Mouse (Mus musculus) megakaryocyte, embryonic 14.5 days (primary cell): Measurements from ENCODE around the gene Upk3a. TPM values are rescaled to one million over a fixed set of nuclear protein-coding genes. Genes with fewer than 3 reads are reported as not detected.
"Not testable (repeated sequence)": the region's sequence is repeated elsewhere in the genome, so short reads cannot be mapped to it uniquely, and the experiment has no call there.

Experiments
- H3K27me3 ChIP-seq: replicated peaks from 2 replicates; pipeline ENCODE3; 2012; ENCODE audit warnings: inconsistent platforms
- H3K36me3 ChIP-seq: replicated peaks from 2 replicates; pipeline ENCODE3; 2012; ENCODE audit warnings: low read length, inconsistent platforms, mixed read lengths
- H3K4me1 ChIP-seq: 2 replicates; pipeline ENCODE4 v1.6.1; 2012; ENCODE audit warnings: inconsistent platforms
- H3K4me3 ChIP-seq: replicated peaks from 2 replicates; pipeline ENCODE3; 2012; ENCODE audit warnings: moderate library complexity, mild to moderate bottlenecking, inconsistent platforms
- H3K9me3 ChIP-seq: 2 replicates; pipeline ENCODE4 v1.6.1; 2012; ENCODE audit warnings: inconsistent platforms
- FLI1 ChIP-seq: IDR thresholded peaks from 2 replicates; pipeline ENCODE4 v1.6.1; 2012; ENCODE audit warnings: low read length, inconsistent platforms, mixed read lengths
- GATA1 ChIP-seq: IDR thresholded peaks from 3 replicates; pipeline ENCODE4 v1.6.1; 2012; ENCODE audit warnings: mixed read lengths, low read length, inconsistent platforms, borderline replicate concordance
- polyA plus RNA-seq: library from polyadenylated mRNA; stranded (reverse); fragments of >175 nt; gene quantifications from 2 replicates; pipeline ENCODE4 v1.2.3, GENCODE M21; 2012; ENCODE audit warnings: low replicate concordance; ENCODE audit not compliant: insufficient read depth

Upk3a gene
- polyA plus RNA-seq, 1 experiment, result not detected

DNA sequence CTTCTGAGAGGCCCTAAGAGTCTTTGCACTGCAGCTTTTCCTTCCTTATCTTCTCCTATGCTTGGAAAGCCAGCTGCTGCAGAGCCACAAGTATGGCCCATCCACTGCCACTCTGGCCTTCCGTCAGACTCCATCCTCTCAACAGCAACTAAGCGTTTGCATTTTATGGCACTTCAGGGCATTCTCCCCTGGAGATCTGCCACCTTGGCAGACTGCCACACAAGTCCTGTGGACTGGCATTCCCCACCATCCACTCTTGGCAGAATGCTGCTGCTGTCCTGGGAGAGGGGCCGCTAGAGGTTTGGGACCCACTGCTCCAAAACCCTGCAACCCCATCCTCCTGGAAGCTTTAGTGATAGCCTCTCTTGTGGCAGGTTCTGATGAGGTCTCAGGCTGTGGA, 14.9 kb downstream of the Upk3a start:
- Histone ChIP-seq H3K36me3 (no peaks in the 10 kb centered on the region), H3K4me1 (peaks cover 18% of the 10 kb centered on the region), H3K27me3 (peaks cover 28% of the 10 kb centered on the region), H3K9me3 (no peaks in the 10 kb centered on the region), H3K4me3 (no peak overlapping the region)
- no peak for TF ChIP-seq GATA1
- no peak for TF ChIP-seq FLI1

DNA sequence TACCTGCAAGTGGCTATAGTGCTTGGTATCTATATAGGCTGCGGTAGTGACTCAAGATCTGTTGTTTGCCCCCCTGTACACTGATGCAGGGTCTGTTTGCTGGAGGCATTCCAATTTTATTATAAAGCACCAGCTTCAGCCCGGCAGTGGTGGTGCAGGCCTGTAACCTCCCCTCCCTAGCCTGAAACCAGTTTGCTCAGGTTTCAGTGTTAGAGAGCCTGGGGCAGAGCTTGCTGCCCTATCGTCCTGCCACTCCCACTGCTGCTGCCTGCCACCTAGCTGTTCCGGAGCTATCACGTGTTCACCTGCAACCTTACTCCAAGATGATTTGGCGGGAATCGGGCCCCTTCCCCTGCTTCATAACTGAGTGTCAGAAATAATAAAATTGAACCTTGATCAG, 17.0 kb downstream of the Upk3a start:
- H3K4me1 ChIP-seq, result peaks cover 35% of the 10 kb centered on the region
- H3K36me3 ChIP-seq, H3K9me3 ChIP-seq, H3K4me3 ChIP-seq: not testable (repeated sequence)
- peaks cover 20% of the 10 kb centered on the region for H3K27me3 ChIP-seq

DNA sequence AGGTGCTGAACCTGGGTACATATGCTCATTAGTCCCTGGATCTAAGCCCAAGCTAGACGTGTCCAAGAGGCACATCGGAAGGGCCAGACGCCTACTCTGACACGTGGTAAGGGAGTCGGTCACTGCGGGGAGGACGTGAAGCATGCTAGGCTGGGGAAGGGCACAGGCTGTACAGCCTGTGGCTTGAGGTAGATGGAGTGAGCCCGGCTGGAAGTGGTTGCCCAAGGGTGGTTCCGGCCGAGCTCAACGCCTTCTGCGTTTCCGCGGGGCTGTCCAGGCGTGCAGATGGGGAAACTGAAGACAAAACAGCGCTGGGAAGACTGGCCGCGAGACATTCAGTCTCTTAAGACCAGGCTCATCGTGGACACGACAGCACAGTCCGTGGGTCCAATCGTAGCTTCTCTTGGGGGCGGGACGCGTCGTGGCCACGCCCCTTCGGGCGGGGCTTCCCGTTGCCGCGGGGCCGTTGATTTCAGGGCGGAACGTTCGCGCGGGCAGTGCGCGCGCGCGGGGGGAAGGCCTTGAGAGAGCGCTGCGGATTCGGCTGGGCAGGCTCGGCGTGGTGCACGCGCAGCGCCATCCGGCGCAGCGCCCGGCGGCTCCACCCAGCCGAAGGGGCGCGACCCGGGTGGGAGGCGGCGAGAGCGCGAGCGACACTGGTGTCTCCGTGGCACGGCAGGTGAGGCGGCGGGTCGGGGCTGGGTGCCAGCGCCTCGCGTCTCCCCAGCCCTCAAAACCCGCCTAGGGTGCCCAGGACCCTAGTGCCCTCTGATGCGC, 19.8 kb downstream of the Upk3a start:
- TF ChIP-seq GATA1, result no peak

DNA sequence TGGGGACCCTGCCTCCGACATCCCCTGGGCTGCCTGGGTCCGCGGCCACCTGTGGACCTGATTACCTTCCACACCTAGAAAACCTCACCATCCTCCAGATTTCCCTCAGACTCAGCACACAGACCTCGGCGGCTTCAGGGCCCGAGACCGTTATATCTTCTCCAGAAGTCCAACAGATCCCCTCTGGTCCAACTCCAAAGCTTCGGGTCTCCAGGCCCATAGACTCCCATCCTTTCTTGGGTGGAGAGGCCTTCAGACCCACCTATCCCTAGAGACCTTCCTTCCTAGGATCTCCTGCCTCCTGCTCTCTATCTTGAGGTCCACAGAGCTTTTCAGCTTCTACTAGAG, 20.4 kb downstream of the Upk3a start:
- Histone ChIP-seq H3K27me3 (peaks cover 9% of the 10 kb centered on the region), H3K4me3 (peak overlapping the region; percentile 96), H3K9me3 (no peaks in the 10 kb centered on the region), H3K4me1 (peaks cover 56% of the 10 kb centered on the region), H3K36me3 (no peaks in the 10 kb centered on the region)
- no peak for TF ChIP-seq GATA1
- TF ChIP-seq FLI1, result no peak

More for the DNA sequence above, 19.8 kb downstream of the Upk3a start:
- Histone ChIP-seq H3K36me3 (no peaks in the 10 kb centered on the region), H3K27me3 (peaks cover 15% of the 10 kb centered on the region), H3K9me3 (no peaks in the 10 kb centered on the region), H3K4me1 (peaks cover 50% of the 10 kb centered on the region), H3K4me3 (peak overlapping the region; percentile 96)

DNA sequence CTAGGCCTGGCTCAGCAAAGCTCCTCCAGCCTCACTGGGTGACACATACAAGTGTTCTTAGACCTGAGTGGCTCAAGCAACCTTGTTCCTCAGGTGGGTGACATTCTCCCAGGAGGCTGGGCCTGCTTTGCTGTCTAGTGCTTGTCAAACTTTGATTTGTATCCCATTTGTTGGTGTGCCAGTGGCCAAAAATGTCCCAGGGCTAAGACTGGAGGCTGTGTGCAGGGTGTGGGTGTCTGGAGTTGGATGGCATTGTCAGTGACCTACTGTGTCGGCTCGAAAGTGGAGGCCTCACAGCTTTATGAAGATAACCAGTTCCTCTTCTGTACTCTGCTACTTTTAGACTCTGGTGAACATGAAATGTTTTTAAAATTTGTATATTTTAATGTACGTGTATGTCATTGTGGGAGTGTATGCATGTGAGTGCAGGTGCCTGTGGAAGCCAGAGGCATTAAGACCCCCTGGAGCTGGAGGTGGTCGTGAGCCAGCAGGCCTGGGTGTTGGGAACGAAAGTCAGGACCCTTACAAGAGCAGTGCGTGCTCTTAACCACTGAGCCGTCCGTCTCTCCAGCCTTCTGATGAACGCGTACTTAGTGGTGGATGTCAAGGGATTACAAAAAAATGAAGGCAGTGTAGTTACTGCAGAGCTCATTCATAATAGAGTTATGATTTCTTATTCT, 24.7 kb downstream of the Upk3a start:
- H3K9me3 ChIP-seq, result no peaks in the 10 kb centered on the region
- H3K4me1 ChIP-seq, result peaks cover 57% of the 10 kb centered on the region
- TF ChIP-seq GATA1, result no peak
- TF ChIP-seq FLI1, result no peak
- H3K27me3 ChIP-seq, result no peaks in the 10 kb centered on the region
- H3K4me3 ChIP-seq, result no peak overlapping the region
- H3K36me3 ChIP-seq, result peaks cover 17% of the 10 kb centered on the region

GRCm38 (mm10) chr15:85042361-85042954, 25.5 kb downstream of the Upk3a start:
- Histone ChIP-seq H3K9me3 (no peaks in the 10 kb centered on the region), H3K4me3 (no peak overlapping the region), H3K36me3 (peaks cover 25% of the 10 kb centered on the region), H3K4me1 (peaks cover 51% of the 10 kb centered on the region), H3K27me3 (no peaks in the 10 kb centered on the region)
- no peak for TF ChIP-seq FLI1
- no peak for TF ChIP-seq GATA1

DNA sequence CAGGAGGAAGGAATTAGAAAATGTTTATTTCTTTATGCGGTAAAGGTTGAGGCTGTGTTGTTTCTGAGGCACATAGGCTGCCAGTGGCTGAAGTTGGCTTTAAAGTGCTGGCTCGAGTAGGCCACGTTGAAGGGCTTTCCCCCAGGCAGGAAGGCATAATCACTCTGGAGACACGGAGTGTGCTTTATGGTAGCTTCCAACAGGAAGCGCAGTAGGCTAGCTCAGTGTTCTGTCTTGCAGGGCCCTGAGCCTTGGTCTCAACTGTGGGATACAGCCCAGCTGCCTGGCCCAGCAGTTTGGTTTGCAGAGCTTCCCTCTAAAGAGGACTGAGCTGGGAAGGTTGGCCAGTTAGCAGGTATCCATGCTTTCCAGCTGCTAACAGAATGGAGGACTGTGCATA, 26.2 kb downstream of the Upk3a start:
- Histone ChIP-seq H3K9me3 (no peaks in the 10 kb centered on the region), H3K27me3 (no peaks in the 10 kb centered on the region), H3K36me3 (peaks cover 32% of the 10 kb centered on the region), H3K4me1 (peaks cover 50% of the 10 kb centered on the region), H3K4me3 (no peak overlapping the region)
- no peak for TF ChIP-seq GATA1
- no peak for TF ChIP-seq FLI1

- TF ChIP-seq GATA1, result no peak
- TF ChIP-seq FLI1, result no peak
- Histone ChIP-seq H3K27me3 (no peaks in the 10 kb centered on the region), H3K4me1 (peaks cover 47% of the 10 kb centered on the region), H3K9me3 (no peaks in the 10 kb centered on the region), H3K4me3 (no peak overlapping the region), H3K36me3 (peaks cover 38% of the 10 kb centered on the region)
Measured at GRCm38 (mm10) chr15:85043761-85044160, 26.8 kb downstream of the Upk3a start.

DNA sequence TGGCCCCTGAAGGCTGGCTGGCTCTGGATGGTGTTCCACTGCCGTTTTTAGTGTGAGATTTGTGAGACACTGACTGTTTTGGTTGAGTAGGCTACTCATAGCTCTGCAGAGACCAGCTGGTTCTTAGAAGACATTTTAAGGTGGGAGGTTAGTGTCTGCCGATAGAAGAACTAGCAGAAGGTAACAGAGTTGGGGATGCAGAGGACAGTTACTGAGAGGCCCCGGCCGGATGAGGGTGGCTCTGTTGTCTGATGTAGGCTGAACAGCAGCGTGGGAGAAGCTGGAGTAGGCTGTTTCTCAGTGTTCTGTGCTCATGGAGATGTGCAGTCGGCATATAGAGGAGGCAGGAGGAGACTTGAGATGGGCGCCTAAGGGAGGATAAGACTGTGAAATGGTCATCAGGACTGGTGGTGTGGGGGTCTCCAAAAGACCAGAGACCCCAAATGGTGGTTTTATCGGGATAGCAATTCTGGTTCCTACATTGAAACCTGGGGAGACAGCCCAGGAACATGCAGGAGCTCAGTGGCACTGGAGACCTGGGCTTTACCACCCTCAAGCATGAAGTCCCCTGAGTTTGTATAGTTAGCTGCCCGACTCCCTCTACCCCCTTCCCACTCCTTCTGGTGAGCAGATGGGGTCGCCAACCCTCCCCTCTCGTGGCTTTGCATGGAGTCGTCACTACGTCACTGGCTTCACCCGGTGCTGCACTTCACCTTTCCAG, 29.4 kb downstream of the Upk3a start:
- Histone ChIP-seq H3K9me3 (no peaks in the 10 kb centered on the region), H3K27me3 (no peaks in the 10 kb centered on the region), H3K4me1 (peaks cover 34% of the 10 kb centered on the region), H3K36me3 (peaks cover 62% of the 10 kb centered on the region), H3K4me3 (no peak overlapping the region)
- TF ChIP-seq GATA1 (no peak), FLI1 (no peak)

- peaks cover 19% of the 10 kb centered on the region for H3K4me1 ChIP-seq
- H3K9me3 ChIP-seq, result no peaks in the 10 kb centered on the region
- TF ChIP-seq GATA1 (no peak), FLI1 (no peak)
- H3K36me3 ChIP-seq, result peaks cover 71% of the 10 kb centered on the region
- no peaks in the 10 kb centered on the region for H3K27me3 ChIP-seq
- no peak overlapping the region for H3K4me3 ChIP-seq
Measured at GRCm38 (mm10) chr15:85047865-85048264, 30.9 kb downstream of the Upk3a start.
